Mouse (Mus musculus) forebrain, embryonic 10.5 days (tissue): ENCODE measurements at regions not wholly inside any gene's neighbourhood (a gene's known extent, or its start where the extent isn't known, plus 50 kb on each side); places are given as distances from the start of the nearest gene placed in this dataset.

ENCODE experiments used
- DNase-seq: peaks from one replicate; pipeline ENCODE4 v3.0.0-alpha.2; 2017; ENCODE audit warnings: low spot score; ENCODE audit errors: extremely low spot score
- H3K27ac ChIP-seq: fragments of 300-500 bp; sonication (generic); 2 replicates; pipeline ENCODE4 v1.5.1; 2016; ENCODE audit warnings: mild to moderate bottlenecking
- H3K27me3 ChIP-seq: fragments of 300-500 bp; sonication (generic); 2 replicates; pipeline ENCODE4 v1.6.1; 2016; ENCODE audit warnings: mild to moderate bottlenecking; ENCODE audit not compliant: poor library complexity, severe bottlenecking
- H3K36me3 ChIP-seq: fragments of 300-500 bp; sonication (generic); replicated peaks from 2 replicates; pipeline ENCODE4 v1.6.1; 2016; ENCODE audit warnings: mild to moderate bottlenecking, moderate library complexity
- H3K4me1 ChIP-seq: fragments of 300-500 bp; sonication (generic); 2 replicates; pipeline ENCODE4 v1.6.1; 2016
- H3K4me3 ChIP-seq: fragments of 300-500 bp; sonication (generic); 2 replicates; pipeline ENCODE4 v1.5.1; 2016; ENCODE audit warnings: mild to moderate bottlenecking, moderate library complexity
- H3K9me3 ChIP-seq: fragments of 300-500 bp; sonication (generic); 2 replicates; pipeline ENCODE4 v1.6.1; 2016; ENCODE audit warnings: mild to moderate bottlenecking, moderate library complexity
- WGBS: fragments of 180-500 bp; shearing (Covaris S2); methylation state at CpG from one replicate; pipeline ENCODE4 v1.1.7; 2016; 5-methylcytosine and 5-hydroxymethylcytosine counted together

DNA sequence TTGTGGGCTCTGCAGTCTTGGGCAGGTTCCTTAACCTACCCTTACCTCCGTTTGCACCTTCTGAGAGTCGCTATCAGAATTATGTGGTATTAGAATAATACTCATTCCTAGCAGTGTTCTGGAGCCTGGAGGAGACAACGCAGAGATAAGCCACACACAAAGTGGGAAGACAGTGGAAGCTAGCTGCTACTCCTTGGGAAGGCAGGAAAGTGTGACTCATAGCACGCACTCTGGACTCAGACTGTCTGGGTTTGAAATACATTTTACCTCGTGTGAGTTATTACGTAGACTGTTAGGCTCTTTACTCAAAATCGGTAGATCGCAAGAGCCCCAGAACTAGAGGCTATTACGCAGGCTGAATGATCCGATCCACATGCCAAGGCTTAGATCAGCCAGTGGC lies 66.7 kb upstream of the Cited2 start:
- Histone ChIP-seq H3K27ac (no peak overlapping the region), H3K27me3 (peaks cover 6% of the 10 kb centered on the region), H3K4me1 (peaks cover 48% of the 10 kb centered on the region), H3K4me3 (no peak overlapping the region), H3K9me3 (no peaks in the 10 kb centered on the region), H3K36me3 (no peaks in the 10 kb centered on the region)
- no peak for DNase-seq
- 87% methylated on average over 10 of the region's 10 CpGs for WGBS

DNA sequence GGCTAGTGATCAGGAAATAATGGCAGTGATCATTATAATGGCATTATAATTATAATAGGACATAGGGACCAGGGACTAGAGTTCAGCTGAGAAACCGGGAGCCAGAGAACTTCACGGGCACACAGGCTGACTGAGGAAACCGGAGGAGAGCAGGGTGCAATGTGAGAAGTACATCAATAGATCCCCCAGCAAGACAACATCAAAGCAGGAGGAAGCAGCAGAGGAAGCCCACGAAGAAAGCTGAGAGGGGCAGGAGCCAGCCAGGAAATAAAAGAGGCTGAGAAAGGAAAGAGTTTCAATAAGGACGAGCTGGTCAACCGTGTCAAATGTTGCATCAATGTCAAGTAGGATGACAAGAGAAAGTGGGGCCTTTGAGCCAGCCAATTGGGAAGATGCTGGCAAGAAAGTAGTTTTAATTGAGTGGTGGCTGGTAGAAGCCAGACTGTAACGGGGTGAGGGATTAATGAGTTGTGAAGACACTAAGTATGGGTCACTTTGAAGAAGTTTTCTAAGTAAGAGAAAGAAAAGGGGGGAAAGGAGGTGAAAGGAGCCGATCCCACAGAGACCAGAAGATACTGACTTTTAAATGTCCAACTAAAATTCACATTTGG lies 66.0 kb upstream of the Cited2 start:
- Histone ChIP-seq H3K27me3 (peaks cover 6% of the 10 kb centered on the region), H3K36me3 (no peaks in the 10 kb centered on the region), H3K4me1 (peaks cover 44% of the 10 kb centered on the region), H3K9me3 (no peaks in the 10 kb centered on the region), H3K4me3 (no peak overlapping the region), H3K27ac (no peak overlapping the region)
- DNase-seq: no peak
- 26% methylated on average over 8 of the region's 8 CpGs for WGBS

DNA sequence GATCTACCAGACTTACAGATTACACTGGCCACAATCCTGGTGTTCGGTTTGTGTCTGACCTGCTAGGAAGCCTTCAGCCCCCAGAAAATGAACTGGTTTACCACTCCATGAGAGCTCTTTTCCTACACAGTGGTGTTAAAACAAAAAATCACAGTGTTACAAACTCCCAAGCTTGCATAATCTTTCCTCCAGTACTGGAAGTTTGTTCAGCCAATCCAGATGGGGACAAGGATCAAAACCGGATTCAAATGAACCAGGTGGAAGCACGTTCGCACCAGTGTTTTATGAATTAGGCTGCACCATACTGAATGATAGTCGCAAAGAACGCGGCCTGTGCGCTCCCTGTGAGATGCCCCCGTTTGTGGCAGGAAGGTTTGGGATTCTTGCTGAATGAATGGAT lies 63.4 kb upstream of the Cited2 start:
- H3K9me3 ChIP-seq: no peaks in the 10 kb centered on the region
- H3K27ac ChIP-seq: no peak overlapping the region
- WGBS: 94% methylated on average over 9 of the region's 9 CpGs
- no peak for DNase-seq
- peaks cover 21% of the 10 kb centered on the region for H3K4me1 ChIP-seq
- H3K27me3 ChIP-seq: peaks cover 3% of the 10 kb centered on the region
- H3K36me3 ChIP-seq: no peaks in the 10 kb centered on the region
- H3K4me3 ChIP-seq: no peak overlapping the region

DNA sequence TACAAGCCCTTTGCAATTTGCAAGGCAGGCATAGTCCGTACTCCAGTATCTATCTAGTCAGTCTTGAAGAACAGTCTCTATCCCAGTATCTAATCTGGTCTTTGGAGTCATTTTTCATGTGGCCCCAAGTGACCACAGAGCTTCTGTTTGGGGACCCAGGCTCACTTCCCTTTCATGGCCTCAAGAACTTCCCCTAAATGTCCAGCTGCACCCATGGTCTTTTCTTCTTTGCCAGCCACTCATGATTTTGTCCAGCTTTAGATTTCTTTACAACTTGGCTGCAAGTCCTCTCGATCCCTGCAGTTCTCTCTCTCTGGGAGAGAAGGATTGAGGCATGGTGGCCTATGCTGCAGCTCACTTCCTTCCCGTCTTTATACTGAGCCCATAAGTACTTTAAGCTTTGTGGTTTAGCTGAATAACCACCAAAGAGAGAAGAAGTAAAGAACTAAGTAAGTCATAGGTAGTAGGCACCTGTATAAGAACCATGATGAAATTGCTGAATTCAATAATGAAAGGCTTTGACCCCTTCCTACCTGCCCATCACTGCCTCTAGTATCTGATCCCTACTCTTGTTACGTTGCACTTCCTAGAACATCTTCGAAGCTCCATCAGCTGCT lies 62.1 kb upstream of the Cited2 start:
- WGBS: 90% methylated on average over 5 of the region's 5 CpGs
- no peaks in the 10 kb centered on the region for H3K36me3 ChIP-seq
- H3K4me1 ChIP-seq: peaks cover 14% of the 10 kb centered on the region
- no peak overlapping the region for H3K4me3 ChIP-seq
- no peak overlapping the region for H3K27ac ChIP-seq
- no peak for DNase-seq
- no peaks in the 10 kb centered on the region; the same call in 1 of the 2 replicates for H3K27me3 ChIP-seq
- H3K9me3 ChIP-seq: no peaks in the 10 kb centered on the region

DNA sequence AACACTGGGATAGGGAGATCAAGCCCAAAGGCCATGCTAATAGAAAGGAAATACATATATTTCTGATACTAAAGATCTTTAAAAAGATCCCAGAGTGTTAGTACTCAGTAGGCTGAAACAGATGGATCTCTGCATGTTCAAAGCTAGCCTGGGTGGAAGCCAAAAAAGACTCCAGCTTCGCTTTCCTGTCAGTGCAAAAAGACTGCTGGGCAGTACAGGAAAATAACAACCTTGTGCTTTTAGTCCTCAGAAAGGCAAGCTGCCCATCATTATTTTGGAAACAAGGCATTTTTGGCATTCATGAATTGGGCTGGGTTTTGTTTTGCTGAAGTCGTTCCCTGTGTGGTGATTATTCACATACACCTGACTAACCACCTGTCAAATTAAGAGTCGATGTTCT lies 56.9 kb upstream of the Cited2 start:
- 79% methylated on average over 3 of the region's 3 CpGs for WGBS

DNA sequence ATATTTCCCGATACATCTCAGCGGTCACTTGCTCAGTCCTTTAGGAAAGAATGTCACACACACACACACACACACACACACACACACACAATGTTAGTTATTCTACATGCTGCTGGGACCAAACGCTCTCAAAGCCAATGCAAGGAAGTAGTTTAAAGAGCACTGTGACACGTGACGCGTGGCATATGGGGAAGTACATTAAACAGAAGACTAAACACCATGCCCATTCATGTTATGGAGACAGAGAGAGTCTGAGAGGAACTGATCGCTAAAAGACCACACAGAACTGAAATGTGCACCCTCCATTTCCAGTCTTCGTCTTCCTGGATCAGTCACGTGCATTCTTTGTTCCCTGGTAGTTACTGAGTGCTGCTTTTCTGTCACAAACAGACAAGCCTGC lies 53.6 kb upstream of the Cited2 start:
- Histone ChIP-seq H3K4me3 (no peak overlapping the region), H3K4me1 (no peaks in the 10 kb centered on the region), H3K27me3 (no peaks in the 10 kb centered on the region), H3K27ac (no peak overlapping the region), H3K9me3 (no peaks in the 10 kb centered on the region), H3K36me3 (no peaks in the 10 kb centered on the region)
- DNase-seq: no peak
- WGBS: 93% methylated on average over 9 of the region's 9 CpGs

More for the DNA sequence above, 56.9 kb upstream of the Cited2 start:
- Histone ChIP-seq H3K9me3 (no peaks in the 10 kb centered on the region), H3K27ac (no peak overlapping the region), H3K27me3 (no peaks in the 10 kb centered on the region), H3K4me1 (no peaks in the 10 kb centered on the region), H3K4me3 (no peak overlapping the region), H3K36me3 (no peaks in the 10 kb centered on the region)
- DNase-seq: no peak
